Mouse (Mus musculus) kidney, adult 11 months (tissue): ENCODE measurements around the gene Cdhr4.
A peak's percentile ranks its signal among the peaks of the same experiment; 100 is the strongest.

Experiments
- DNase-seq: peaks from one replicate; pipeline ENCODE4 v3.0.0; 2022

The Cdhr4 gene

DNA sequence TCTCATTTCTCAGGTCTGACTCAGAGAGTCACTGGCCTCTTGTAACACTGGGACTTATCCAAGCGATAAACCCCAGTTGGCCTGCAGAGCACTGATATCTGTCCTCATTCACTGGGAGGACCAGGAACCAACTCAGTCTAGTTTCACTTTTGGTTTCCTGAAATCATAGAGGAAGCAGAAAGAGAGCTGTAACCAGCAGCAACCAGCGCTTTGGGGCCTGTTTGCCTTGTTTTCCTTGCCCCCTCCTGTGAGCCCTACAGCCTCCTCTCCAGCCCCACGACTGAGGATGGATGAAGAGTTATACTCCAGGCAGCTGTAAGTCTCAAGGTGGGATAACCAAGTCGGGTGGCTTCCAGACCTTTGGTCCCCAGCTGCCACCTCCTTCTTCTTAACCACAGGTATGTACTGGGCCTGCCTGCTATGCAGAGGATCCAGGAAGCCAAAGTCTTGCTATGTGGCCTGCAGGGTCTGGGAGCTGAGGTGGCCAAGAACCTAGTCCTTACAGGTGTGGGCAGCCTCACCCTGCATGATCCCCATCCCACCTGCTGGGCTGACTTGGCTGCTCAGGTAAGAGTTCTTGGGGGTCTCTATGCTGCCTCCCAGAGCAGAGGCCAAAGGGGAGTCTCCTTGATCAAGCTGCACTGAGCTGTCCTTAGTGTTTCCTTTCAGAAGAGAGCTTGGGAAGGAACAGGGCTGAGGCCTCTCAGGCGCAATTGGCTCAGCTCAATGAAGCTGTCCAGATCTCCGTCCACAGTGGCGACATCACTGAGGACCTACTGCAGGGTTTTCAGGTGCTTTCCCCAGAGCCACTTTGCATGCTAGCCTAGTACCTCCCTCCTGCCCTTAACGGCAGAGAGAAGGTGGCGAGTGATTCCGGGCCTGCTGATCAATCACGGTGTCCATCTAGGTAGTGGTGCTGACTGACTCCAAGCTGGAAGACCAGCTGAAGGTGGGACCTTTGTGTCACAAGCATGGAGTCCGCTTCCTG is 16.6 kb upstream of the Cdhr4 start, which contains the start of gene Uba7:
Gene Uba7, plus strand, starts transcription at position 107 of the 988 bp plus-strand sequence.
- DNase-seq = peak; percentile 34

DNA sequence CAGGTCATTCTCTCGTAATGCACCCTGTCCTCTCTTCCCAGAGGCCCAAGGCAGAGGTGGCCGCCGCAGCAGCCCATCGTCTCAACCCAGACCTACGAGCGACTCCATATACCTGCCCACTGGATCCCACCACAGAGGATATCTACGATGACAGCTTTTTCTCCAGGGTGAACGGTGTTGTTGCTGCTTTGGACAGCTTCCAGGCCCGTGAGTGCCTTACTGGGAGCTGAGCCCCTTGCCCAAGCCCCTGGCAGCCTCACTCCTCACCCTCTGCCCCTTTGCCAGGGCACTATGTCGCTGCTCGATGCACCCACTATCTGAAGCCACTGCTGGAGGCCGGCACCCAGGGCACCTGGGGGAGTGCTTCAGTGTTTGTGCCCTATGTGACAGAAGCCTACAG is 13.5 kb upstream of the Cdhr4 start:
- DNase-seq = no peak

DNA sequence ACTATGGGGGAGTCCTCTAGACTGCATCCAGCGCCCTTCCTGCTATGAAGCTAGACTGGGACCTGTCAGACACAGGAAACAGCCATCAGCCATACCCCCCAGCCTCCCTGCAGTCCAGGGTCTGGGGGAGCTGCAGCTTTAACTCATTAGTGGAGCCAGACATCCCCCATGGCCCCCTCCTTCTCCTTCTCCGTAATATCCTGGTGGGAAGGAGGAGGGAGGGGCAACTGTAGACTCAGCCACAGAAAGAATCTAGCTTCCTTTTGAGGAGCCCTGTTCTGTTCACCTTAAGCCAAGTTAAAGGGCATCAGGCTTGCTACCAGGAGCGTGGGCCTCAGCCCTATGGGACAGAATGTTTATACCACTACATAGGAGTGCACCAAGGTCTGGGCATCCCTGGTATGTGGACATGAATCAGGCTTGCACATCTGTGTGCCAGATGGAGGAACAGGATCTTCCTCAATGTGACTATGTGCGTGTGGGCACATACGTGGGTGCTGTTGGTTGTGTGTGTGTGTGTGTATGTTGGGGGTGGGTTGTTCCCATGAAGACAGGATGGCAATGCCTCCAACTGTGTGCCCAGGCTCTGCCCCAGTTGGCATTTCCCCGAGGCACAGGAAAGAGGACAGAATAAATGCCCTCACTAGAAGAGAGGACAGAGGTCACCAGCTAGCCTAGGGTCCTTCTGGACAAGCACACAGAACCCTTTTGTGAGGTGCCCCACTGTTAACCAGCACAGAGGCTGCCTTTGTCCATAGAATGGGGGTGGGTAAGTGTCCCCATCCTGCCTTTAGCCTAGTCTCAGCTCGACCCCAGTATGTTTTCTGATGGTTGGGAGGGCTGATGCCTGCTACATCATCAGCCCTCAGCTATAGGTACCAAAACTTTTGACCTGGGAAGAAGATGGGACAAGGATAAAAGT is 10.4 kb upstream of the Cdhr4 start:
- no peak for DNase-seq

DNA sequence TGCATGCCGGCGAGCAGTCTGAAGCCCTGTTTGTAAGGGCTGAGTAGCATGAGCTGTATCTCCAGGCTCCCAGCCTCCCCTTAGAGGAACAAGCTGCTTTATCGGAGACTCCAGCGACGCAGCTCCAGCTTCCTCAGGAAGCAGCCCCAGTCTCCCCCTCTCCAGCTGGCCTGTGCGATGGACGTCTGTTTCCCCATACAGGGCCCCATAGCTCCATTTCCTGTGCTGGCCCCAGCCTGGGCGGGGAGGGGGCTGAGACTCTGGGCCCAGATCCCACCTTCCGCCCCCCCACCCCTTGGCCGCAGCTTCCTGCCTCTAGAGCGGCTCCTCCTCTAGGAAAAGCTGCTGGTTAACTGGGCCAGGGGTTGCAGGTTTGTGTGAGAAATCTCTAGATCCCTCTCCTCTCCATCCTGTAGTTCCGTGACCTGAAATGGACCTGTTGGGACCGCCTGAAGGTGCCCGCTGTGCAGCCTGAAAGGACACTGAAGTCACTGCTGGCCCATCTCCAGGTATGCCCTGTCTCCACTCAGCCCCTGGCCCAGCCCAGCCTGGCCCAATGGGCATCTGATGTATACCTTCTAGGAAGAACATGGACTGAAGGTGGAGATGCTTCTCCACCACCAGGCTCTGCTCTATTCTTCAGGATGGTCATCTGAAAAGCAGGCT is 9.5 kb upstream of the Cdhr4 start, which contains the start of gene Gm20661:
Gene Gm20661, plus strand, starts transcription at position 378 of the 666 bp plus-strand sequence.
- DNase-seq = peak; percentile 76

DNA sequence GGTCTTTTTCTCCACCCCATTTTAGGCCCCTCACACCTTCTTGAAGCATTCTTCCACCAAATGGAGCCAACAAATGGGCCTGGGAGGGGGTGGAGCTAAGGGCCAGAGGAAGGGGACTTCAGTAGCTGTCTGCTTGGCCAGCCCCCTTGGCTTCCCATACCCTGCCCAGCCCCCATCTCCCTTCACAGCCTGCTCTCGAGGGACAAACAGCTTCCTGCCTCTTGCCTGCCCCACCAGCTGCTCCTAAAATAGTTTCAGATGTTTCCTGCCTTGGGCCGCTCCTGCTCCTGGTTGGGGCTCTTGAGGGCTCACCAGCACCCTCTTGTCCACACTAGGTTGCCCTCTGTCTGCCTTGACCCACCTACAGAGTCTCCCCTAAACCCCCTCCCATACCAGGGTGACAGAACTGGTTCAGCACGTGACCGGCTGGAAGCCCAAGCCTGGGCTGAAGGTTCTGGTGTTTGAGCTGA is 8.8 kb upstream of the Cdhr4 start:
- peak; percentile 89 for DNase-seq

DNA sequence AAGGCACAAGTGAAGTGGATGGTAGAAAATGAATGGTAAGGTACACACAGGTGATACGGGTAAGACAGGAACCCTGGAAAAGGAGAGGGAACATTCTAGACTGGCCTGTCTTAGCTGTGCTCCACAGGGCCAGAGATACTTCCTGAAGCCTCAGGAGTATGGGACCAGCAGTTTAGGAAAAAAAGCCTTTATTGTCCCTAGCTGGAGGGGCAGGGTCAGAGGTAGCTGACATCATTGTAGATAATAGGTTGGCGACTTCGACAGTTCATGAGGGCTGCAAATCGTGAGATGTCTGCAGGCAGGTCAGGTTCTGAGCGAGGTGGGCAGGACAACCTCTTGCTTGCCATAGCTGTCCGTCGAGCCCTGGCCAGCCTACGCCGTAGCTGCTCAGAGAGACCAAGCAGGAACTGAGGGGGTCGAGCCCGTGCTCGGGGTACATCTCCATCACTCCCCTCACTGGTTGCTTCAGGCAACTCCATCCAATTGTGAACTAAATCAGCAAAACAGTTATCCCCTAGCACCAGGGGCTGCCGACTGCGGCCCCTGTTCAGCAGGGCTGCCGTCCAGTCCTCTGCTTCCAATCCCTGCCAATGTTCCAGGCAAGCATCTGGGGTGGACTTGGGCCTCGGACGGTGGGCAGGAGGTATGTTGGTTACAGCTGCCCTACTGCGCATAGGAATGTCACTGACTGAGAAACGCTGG is 8.1 kb upstream of the Cdhr4 start:
- DNase-seq = no peak

DNA sequence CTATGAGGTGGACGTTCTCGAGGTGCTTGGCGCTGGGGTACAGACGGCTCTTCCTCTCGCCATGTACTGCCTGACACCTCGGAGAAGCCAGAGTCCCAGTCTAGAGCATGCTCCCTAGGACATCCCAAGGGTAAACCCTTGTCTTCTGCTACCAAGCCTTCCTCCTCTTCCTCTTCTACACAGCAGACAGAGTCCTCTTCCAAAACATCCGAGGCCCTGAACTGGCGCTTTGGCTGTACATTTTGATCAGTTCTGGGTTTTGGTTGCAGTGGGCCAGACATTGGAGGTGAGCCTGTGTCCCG is 7.6 kb upstream of the Cdhr4 start:
- DNase-seq = no peak

DNA sequence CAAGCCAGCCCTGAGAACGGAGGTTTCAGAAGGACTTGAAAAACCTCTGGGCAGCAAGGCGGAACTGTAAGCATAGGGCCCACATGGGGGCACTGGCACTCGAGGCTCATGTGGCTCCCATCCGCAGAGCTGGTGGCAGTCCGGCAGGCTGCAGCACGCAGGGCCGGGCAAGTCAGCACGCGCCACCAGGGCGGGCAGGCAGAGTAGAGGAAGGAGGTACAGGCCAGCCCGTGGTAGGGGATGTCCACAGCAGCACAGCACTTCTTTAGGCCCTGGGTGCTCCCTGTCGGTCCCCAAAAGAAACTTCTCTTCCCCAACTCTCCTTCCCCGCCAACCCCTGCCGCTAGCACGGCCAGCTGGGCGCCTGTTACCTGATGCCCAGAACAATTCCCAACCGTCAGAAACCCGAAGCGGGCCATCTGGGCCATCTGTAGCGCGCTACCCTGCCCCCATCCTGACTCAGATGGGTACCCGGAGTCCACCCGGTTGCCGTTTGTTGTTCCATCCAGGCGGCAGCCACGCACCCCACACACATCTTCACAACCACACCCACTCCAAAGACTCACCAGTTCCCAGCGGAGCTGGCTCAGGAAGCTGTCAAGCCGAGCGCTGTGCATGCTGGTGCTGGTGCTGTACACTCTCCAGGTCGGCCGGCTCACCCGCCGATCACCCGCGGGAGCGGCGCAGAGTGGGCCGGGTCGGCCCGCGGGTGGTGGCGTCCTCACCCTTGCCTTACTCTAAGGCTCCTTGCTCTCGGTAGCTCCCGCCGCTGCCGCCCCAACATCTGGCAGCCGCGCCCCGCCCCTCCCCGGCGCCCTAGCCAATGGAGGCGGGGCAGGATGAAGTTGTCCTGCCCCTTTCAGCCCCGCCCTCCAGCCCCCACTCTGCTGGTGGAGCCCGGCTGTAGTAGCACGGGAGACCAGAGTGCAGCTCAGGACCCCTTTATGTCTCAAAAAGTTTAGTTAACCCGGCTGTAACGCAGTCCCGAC is 6.9 kb upstream of the Cdhr4 start, which contains the start of gene Inka1:
Gene Inka1, minus strand, starts transcription at position 749 of the 989 bp plus-strand sequence.
- peak; percentile 81 for DNase-seq

DNA sequence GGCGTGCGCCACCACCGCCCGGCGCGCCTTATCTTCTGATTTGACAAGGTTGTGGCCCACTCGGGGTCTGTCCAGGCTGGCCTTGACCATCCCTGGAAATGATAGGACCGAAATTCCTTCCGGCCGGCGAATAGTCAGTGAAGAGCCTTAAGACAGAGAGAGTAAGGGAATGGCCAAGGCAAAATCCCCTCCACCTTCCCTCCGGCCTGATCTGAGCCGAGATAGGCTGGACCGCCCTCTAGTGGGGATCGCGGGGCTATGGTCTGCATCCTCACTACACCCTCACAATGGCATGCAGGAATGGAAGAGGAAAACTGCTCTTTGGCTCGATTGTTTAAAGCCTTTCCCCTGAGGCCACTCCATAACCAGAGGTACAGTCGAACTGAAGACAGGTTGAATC is 5.9 kb upstream of the Cdhr4 start:
- DNase-seq = peak; percentile 73

DNA sequence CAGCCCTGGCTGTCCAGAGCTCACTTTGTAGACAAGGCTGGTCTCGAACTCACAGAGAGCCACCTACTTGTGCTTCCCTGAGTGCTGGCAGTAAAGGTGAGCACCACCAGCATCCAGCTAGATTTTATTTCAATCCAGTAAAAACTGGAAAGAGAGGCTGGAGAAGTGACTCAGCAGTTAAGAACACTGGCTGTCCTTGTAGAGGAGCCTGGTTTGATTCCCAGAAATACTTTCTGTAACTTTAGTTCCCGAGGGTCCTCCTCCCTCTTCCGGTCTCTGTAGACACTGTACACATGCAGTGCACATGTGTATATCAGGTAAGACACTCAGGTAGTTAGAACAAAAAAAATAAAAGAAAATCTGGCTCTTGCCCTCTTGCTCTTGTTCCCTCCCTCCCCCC is 4.3 kb upstream of the Cdhr4 start:
- DNase-seq = no peak

DNA sequence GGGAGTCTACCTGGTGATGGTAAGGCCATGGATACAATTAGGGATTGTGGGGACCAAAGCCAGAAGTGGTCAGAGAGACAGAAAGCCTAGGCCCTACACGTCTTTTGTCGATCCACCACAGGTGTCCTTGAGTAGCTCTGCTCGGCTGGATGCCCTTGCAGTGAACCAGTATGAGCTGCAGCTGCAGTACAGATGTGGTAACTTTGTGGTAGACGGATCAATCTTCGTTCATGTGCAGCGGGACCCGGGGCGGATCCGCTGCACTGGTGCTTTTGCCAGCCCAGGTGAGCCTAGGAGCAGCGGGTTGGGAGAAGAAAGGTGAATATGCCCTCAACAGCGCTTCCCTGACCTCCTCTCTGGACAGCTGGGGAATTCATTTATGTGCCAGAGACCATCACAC is 716 bp downstream of the Cdhr4 start:
- DNase-seq = no peak

DNA sequence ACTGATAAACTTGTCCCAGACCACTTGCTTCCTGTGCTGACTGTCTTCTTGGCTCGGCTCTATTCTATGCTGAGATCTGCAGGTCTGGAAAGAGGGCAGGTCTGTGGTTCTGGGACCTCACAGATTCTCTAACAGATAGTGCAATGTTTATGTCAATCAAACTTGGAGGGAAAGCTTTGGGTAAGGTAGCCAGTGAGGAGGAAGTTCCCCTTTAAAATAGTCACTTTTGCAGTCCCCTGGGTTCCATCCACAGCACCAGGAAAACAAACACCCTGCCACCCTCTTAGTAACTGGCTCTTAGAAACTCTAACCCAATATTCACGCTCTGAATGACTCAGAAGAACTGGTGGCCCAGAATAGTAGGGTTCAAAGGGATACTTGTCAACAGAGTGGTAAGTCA is 2.2 kb downstream of the Cdhr4 start:
- no peak for DNase-seq

DNA sequence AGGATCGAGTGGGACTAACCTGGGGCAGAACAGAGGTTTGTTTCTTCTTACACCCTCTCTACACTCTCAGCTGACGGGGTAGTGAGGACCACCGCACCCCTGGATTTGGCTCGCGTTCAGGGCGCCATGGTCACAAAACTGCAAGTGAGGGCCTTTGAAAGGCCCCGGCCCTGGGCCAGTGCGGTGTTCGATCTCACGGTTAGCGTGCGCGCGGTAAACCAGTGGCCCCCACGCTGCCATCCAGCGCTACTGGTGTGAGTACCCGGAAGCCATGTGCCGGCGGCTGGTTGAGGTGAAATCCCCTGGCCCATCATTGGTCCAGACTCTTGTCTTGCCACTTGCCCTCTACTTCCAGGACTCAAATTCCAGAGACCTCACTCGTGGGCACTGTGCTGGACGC is 3.2 kb downstream of the Cdhr4 start:
- DNase-seq = no peak

DNA sequence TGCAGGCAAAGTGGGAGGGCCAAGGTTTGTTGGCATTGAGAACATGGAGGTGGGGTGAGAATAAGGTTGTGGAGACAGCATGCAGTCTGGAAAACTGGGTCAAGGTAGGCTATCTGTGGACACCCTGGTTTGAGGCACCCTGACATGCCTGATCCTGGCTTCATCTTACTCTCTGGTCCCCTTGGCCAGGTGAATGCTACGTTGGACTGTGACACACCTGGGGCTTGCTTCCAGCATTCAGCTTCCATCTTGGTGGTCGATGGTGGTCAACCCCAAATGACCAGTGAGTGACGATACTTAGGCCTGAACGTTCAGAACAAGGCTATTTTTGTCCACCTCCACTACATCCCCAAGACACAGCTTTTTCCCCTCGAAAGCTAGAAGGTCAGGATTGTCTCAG is 3.8 kb downstream of the Cdhr4 start, which contains the start of gene Gm20662:
Gene Gm20662, plus strand, starts transcription at position 301 of the 400 bp plus-strand sequence.
- DNase-seq = no peak

DNA sequence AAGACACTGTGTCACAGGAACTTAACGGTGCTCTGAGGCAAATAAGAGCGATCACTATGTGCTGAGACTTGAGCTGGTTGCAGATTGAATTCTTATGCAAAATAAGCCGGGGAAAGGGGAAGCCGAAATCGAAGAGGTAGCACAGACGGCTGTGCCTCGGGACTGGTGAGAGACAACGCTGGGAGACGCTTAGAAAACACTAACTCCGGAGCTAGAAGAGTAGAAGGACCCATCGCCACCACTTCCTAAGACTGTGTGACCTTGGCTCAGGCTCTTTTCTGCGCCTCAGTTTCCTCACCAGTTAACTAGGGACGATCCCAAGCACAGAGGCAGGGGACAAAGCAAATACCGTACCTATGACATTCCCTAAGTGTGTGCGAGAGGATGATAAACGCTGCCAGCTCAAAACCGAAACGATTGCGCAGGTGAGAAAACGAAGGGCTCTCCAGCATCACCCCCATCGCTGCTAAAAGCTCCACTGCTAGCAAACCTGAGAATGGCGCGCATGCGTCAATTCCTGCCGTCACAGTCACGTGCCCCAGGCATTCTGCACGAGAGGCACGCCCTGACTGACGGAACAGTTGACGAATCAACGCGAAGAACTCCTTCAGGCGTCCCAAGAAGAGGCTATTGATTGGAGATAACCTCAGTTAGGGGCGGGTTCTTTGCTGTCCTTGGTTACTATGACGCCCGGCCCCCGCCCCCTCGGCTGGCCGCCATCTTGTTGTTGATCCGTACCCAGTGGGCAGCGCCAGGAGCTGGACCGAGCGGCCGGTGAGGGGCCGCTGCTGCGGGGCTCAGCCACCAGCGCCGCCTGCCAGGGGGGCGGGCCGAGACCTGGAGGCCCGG is 9.8 kb downstream of the Cdhr4 start, which contains the start of gene Ip6k1:
Gene Ip6k1, plus strand, starts transcription at position 580 of the 849 bp plus-strand sequence.
- DNase-seq = peak; percentile 100

DNA sequence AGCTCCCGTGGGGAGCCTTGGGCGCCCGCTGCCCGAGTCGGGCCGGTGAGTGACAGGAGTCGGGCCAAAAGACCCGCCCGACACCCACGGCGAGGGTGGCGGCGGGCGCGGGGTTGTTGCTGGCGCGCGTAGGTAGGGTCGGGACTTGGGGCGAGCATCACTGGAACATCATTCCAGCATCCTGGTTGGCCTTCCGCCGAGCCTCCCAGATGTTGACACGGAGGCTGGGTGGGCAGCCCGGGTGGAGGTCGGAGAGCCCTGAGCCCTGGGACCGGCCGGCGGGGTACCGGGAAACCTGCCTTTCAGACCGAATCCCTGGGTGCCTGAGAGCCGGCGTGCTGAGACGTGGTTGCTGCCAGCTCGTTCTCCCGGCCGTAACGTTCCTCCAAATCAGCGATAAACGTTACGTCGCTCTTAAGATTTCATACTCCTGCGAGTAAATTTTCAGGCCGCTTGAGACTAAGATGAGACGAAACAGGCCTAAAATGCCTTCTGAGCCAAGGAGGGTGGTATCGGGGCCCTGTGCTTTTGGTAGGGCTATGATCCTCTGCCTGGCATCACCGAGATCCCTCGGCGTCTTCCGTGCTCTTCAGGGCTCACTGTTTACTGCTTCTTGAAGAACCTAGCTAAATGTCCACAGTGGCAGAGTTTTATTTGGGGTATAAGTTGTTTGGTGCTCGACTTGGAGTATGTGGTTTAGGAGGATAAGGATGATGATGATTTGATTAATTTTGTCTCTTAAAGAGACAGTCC is 10.7 kb downstream of the Cdhr4 start:
- no peak for DNase-seq

DNA sequence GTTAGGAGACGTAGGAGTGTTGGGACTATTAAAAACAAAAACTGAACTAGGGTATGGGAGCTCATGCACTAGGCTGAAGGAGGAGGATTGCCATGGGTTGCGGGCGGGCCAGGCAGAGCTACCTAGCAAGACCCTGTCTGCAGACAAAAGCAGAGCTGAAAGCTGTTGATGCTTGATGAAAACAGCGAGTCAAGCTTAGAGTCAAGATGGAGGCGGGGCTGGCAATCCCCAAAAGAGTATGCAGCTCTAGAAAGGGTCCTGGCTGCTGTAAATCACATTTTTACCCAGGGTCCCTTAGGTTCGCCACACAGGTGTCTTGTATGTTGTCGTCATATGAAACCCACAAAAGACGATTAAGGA is 11.2 kb downstream of the Cdhr4 start:
- no peak for DNase-seq

DNA sequence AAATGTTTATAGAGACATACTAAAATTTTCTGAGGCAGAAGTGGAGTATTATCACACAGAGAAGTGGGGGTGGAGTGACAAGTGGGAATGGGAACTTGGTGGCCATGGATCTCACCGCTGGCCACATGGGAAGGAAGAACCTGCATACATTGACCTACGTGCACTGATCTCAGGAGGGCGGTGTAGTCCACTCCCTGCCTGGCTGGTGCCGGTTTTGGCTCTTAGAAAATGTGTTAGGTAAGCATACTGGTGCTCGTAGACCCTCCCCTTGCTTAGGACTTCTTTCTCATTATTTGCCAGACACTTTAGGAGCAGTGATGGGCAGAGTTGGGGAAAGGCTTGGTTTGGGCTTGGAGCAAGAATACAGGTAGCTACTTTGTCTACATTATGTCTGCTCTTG is 15.7 kb downstream of the Cdhr4 start:
- DNase-seq = no peak

DNA sequence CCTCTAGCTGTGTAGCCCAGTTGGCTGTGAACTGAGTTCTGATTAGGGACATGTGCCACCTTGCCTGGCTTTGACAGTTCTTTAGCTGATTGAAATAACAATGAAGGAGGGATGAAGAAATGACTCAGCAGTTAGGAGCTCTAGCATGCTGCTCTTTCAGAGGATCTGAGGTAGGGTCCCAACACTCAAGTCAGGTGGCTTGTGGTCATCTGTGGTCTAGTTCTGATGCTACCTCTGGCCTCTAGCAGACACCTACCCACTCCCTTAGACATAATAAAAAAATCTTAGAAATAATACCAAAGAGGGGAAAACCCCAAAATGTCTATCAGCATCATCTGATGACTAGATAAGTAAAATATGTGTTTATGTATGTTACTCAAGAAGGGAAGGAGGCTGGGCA is 18.1 kb downstream of the Cdhr4 start:
- DNase-seq = no peak
